Comparison of ENCODE assay signal across 29 mouse cellular contexts in genomic region chr1:159406781-159407180, GRCm38 (mm10).
"Had no signal": no experiment of that assay in that cellular context is flagged by ENCODE, and none has a peak within 500 bp of the region (broad histone marks: within the 10 kb centered on the region; RNA-seq: fewer than 3 reads in every experiment).

No protein-coding gene starts in this region.

- H3K4me2 ChIP-seq: limb, embryonic 12.5 days; limb, embryonic 13.5 days; limb, embryonic 15.5 days; liver, embryonic 11.5 days; liver, embryonic 12.5 days; liver, embryonic 13.5 days; liver, embryonic 15.5 days; lung, embryonic 14.5 days; lung, embryonic 15.5 days; midbrain, embryonic 11.5 days; midbrain, embryonic 12.5 days; midbrain, embryonic 13.5 days; midbrain, embryonic 15.5 days; neural tube, embryonic 12.5 days had no signal

- DNase-seq: left cerebral cortex, postnatal 4 days; liver; liver, embryonic 13.5 days; liver, postnatal 0 days; lung, adult 18-20 months; lung, adult 2 months; lung, embryonic 14.5 days; lung, postnatal 10 days; lung, postnatal 14 days; lung, postnatal 36 days; lung, postnatal 4 days; midbrain, embryonic 14.5 days had no signal

- H3K27ac ChIP-seq: limb, embryonic 10.5 days; limb, embryonic 12.5 days; limb, embryonic 13.5 days; limb, embryonic 15.5 days; liver, embryonic 12.5 days; liver, embryonic 13.5 days; liver, embryonic 14.5 days; liver, embryonic 15.5 days; lung, embryonic 15.5 days; macrophage; midbrain, embryonic 10.5 days; midbrain, embryonic 12.5 days; midbrain, embryonic 13.5 days; midbrain, embryonic 15.5 days; neural tube, embryonic 12.5 days had no signal

- H3K27me3 ChIP-seq: limb, embryonic 12.5 days; limb, embryonic 13.5 days; limb, embryonic 15.5 days; liver, embryonic 12.5 days; liver, embryonic 13.5 days; liver, embryonic 15.5 days; lung, embryonic 15.5 days; megakaryocyte, embryonic 14.5 days; midbrain, embryonic 12.5 days; midbrain, embryonic 13.5 days; midbrain, embryonic 15.5 days; neural tube, embryonic 12.5 days had no signal

- H3K36me3 ChIP-seq: limb, embryonic 10.5 days; limb, embryonic 12.5 days; limb, embryonic 13.5 days; limb, embryonic 15.5 days; liver, embryonic 12.5 days; liver, embryonic 13.5 days; liver, embryonic 15.5 days; lung, embryonic 15.5 days; midbrain, embryonic 10.5 days; midbrain, embryonic 12.5 days; midbrain, embryonic 13.5 days; midbrain, embryonic 15.5 days; neural tube, embryonic 12.5 days had no signal

- H3K4me1 ChIP-seq: limb, embryonic 15.5 days; liver, embryonic 12.5 days; liver, embryonic 13.5 days; liver, embryonic 15.5 days; lung, embryonic 15.5 days; megakaryocyte, embryonic 14.5 days; midbrain, embryonic 10.5 days; midbrain, embryonic 12.5 days; midbrain, embryonic 15.5 days; neural tube, embryonic 12.5 days had no signal

- H3K4me3 ChIP-seq: limb, embryonic 10.5 days; limb, embryonic 12.5 days; limb, embryonic 13.5 days; limb, embryonic 15.5 days; liver, embryonic 12.5 days; liver, embryonic 13.5 days; liver, embryonic 15.5 days; lung, embryonic 15.5 days; megakaryocyte, embryonic 14.5 days; midbrain, embryonic 10.5 days; midbrain, embryonic 12.5 days; midbrain, embryonic 13.5 days; midbrain, embryonic 15.5 days; neural tube, embryonic 12.5 days had no signal
